Mouse (Mus musculus): ENCODE data around the gene Mgat4b.
A peak's percentile ranks its signal among the peaks of the same experiment; 100 is the strongest.

The Mgat4b gene

DNA sequence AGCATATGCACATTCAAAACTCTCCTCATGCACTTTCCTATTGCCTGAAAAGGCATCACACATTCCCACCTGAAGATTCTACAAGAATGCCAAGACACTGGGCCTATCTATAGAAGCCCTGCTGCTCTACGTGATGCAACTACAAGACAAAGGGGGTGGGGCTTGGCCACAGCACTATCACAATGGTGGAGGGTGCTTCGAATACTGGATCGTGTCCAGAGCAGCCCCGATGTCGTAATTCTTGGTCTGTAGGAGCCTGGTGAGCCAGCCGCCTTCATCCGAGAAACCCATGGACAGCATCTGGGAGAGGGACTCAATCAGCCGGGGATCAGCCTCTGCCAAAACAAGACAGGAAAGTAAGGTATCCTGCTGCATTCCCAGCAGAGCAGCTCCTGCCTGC, 10.1 kb upstream of the Mgat4b start:
- peak; percentile 2; the same call in 1 of the 2 replicates for ATAC-seq (ENCODE audit: low TSS enrichment)

DNA sequence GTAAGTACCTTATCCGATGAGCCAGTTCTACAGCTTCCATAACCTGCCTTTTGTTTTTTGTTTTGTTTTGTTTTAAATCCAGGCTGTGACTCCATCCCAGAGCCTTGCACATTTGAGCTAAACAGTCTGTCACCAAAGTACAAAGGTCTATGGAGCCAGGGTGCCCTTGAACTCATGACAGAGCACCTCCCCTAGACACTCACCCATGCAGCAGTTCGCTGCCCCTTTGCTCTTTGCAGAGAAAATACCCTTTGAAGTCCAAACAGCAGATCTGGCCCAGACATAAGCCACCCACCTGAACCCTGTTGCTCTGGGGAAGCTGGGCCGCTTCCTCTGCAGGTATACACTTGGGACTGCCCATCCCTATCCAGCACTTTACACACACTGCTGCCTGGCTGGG, 9.1 kb upstream of the Mgat4b start:
- ATAC-seq (ENCODE audit: low TSS enrichment): no peak

DNA sequence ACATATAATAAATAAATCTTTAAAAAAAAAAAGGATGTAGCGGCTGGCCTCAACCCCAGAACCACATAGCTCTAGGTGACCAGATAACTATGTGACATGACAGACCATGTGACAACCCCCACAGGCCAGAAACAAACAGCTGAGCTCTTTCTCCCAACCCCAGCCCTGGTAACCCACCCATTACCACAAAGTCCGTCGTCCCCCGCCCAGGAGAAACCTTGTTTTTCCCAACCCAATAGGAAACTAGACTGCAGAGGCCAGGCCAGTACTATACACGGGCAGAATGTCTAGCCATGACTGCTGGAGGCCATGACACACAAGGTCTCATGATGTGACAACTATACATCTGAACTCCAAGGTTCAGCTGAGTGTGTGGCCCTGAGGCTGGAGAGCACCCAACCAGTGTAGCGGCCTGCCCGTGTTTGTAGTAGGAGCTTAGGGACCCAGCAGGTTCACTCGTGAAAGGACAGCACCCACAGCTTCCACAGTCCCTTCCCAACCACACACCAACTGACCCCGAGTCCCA, 7.3 kb upstream of the Mgat4b start:
- no peak for ATAC-seq (ENCODE audit: low TSS enrichment)

DNA sequence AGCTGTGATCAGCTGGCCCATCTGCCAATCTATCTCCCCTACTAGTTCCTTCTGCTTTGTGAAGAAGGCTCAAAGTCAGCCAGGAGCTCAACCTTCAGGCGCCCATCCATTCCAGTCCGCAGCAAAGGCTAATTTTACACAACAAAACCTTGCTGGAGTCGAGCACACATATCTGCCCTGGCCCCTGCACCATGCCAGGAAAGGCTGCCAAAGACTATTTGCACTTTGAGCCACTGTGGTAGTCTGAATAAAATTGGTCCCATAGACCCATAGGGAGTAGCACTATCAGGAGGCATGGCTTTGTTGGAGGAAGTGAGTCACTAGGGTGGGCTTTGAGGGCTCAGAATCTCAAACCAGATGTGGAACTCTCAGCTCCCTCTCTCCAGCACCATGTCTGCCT, 5.3 kb upstream of the Mgat4b start:
- ATAC-seq (ENCODE audit: low TSS enrichment): no peak

DNA sequence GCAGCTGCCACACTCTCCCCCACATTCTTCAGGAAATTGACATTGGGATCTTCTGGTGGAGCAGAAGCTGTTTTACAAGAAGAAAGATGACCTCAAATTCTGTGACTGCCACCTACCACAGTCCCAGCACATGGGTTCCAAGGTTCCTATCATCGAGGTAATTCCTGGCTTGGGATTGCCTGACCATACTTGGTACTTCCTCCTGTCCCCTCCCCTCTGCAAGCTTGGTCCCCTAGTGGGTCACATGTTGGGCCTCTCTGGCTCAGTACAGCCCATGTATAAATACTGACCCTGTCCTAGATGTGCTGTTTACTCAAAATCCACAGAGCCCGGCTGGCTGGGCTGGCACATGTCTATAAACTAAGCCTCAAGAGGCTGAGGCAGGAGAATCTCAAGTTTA, 4.7 kb upstream of the Mgat4b start:
- ATAC-seq (ENCODE audit: low TSS enrichment): no peak

DNA sequence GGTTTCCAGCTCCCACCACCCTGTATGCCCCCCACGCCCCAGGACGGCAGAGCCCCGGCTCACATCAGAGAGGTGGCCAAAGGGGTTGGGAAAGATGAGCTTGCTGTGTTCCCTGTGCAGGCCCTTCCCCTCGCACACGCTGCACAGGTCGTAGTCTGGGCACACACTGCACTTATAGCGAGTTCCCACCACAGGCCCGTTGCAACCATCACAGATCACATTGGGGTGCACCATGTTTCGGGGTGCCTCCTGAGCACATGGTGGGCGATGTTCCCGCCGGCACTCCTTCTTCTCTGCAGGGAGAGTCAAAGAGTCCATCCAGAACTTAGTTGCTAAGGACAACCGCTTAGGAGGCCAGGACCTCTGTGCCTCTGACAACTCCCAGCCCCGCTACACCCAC, 3.3 kb upstream of the Mgat4b start:
- ATAC-seq (ENCODE audit: low TSS enrichment): no peak

DNA sequence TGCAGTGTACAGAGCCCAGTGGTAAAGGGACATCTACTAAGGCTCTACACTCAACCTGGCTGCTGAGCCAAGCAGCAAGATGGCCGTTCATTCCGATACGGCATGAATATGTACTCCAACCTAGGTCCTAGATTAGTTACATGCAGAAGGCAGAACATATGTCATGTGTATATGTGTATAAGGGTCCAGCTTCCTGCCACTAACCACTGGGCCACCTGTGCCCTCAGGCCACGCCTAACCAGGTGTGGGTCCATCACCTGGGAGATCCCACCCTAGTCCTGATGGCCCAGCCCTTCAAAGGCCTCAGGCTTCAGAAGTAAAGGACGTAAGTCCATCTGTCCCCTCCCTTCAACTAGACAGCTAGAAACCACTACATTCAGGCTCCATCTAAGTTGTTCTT, 2.7 kb upstream of the Mgat4b start:
- ATAC-seq (ENCODE audit: low TSS enrichment): no peak

DNA sequence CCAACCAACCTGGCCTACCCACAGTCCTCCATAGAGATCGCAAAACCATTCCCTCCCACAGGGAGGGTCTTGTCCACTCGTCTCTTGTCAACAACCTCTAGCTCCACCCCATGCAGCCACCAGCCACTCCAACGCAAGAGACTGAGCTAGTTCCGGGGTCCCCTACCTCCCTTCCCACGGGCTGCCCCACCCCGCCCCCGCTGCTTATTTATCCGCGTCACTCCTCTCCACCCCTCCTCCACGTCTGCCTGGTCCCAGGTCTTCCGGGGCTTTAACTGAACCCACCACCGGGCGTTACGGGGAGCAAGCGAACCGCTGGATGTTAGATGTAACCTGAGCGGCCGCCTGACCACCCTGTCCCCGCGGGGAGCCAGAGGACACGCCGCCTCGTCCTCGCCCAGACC, 587 bp upstream of the Mgat4b start:
- peak; percentile 82 for ATAC-seq (ENCODE audit: low TSS enrichment)

DNA sequence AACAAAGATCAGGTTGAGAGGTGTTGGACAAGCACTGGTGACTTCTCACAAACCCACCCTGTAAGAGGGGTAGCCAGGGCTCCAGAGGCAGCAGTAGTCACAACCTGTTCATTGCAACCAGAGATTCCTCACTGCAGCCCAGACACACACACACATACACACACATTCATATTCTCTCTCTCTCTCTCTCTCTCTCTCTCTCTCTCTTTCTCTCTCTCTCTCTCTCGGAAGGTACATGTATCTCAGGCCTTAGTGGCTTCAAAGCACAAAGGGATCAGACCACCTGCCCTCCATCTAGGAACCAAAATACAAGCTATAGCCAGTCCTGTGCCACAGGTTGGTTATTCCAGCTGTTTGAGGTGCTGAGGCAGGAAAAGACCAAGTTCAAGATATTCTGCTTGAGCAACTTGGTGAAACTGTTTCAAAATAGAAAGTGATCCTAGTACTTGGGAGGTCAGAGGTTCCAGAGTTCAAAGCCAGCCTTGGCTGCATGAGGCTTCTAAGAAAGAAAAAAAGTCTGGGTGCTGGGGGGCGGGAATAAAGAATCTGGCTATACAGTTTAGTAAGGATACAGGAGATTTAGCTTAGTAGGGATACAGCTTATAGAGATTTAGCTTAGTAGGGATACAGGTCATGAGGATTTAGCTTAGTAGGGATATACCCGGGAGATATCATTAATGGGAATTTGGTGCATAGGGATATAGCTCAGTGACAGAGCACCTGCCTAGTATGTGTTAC, 801 bp downstream of the Mgat4b start:
- ATAC-seq (ENCODE audit: low TSS enrichment): no peak

DNA sequence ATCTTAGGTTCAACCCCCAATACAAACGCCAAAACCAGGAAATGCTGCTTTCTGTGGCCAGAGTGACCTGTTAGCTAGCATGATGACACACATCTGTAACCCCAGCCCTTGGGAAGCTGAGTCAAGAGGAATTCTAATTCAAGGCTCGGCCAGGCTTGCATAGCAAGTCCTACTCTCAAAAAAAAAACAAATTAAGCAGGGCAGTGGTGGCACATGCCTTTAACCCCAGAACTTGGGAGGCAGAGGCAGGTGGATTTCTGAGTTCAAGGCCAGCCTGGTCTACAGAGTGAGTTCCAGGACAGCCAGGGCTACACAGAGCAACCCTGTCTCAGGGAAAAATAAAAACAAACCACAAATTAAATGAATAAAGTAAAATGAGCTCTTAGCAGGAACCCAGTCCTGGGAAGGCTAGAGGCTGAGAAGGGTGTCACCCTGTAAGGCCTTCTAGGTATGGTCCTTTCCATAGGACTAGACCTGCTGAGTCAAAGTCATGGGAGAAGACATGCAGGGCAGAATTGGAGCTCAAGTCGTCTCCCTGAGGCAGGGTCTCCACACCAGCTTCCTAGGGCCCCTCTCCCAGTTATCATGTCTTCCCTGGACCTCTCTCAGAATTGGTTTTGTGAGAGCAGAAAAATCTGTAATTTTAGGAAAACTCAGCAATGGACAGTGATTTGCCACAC, 1.5 kb downstream of the Mgat4b start:
- ATAC-seq (ENCODE audit: low TSS enrichment): no peak

DNA sequence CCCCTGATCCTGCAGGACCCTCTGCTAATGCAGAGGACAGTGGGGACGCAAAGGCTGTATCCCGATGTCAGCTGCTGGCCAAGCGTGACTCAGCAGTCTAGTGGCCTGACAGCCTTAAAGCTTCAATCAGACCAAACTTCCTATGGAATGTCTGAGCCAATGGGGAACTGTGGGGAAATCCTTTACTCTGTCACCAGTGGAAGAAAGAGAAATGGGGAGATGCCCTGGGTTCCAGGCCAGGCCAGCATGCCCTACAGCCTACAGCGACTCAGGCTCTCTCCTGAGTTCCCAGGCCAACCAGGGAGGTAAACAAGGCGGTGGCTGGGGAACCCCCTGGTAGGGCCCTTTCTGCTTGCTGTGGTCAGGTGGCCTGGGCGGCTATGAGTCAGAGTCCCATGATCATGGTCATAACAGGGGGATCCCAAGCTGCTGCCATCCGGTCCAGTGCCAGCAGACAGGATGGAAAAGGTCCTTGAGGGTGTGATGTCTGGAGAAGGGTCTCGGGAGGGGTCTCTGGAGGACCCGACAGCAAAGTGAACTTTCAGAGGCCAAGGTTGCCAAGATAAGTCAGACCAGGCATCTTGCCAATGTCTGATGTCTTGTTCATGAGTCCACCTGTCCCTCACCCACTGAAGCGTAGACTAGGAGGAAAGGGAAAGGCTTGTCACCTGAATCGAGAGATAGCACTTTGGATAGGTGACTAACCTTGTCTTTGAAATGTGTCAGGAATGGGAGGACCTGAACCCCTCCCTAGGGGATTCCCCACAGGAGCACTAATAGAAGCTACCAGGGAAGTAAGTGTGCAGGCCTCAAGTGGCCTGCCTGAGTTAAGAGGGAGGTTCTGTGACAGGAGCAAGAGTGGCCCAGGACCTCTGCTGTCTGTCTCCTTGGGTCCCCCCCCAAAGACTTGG, 2.4 kb downstream of the Mgat4b start:
- ATAC-seq (ENCODE audit: low TSS enrichment): no peak

DNA sequence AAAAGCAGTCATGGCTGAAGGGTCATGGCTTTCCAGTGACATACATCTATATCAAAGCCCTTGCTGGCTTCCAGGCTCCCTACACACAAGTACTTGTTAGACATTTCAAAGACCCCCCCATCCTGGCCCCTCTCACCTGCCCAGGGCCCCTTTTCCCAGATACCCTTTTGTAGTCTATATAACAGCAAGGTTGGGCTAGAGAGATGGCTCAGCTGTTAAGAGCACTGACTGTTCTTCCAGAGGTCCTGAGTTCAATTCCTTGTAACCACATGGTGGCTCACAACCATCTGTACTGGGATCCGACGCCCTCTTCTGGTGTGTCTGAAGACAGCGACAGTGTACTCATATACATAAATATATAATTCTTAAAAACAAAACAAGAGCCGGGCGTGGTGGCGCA, 3.9 kb downstream of the Mgat4b start:
- no peak for ATAC-seq (ENCODE audit: low TSS enrichment)

DNA sequence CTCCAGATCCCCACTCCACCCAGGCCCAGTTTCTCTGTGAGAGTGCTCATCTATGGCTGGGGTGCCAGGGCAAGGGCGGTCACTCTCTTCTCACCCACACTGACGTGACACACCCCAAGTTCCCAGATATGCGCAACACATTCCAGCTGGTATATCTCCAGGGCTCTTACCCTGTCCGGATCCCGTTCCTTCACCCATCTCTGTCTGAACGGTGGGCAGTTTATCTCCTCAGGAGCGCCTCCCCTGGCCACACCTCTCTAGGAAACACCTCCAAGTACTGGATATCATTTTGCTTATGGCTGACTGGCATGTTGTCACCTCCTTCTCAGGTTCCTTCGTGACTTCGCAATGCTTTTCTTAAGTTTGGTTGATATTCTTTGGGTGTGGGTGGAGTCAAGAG, 4.9 kb downstream of the Mgat4b start:
- ATAC-seq (ENCODE audit: low TSS enrichment): no peak

DNA sequence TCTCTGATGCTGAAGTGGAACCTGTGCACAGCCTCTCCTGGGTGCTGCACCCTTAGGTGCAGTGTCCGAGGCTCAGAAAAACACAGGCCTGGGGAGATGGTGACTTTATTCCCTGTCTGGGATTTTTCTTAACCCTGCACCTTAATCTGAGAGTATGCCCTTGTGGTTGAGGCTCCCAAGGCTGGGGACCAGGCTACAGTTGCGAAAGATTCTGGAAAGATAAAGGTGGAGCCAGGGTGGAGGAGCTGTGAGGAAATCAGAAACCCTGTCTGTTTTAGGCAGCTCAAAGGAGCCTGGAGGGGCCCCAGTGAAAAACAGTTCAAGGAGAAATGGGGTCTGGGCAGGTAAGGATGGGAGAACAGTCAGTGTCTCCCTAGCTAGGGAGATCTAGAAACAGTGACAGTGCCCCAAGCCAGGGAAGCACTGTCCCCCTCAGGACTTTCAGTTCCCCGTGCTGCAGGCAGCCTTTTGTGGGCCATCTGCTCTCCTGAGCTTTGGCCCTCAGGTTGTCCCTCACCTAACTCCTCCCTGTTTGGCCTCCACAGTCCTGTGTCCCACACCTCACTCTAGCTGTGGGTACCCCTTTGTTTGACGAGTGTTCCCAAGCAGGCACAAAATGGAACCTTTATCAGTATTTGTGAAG, 6.2 kb downstream of the Mgat4b start:
- no peak for ATAC-seq (ENCODE audit: low TSS enrichment)

DNA sequence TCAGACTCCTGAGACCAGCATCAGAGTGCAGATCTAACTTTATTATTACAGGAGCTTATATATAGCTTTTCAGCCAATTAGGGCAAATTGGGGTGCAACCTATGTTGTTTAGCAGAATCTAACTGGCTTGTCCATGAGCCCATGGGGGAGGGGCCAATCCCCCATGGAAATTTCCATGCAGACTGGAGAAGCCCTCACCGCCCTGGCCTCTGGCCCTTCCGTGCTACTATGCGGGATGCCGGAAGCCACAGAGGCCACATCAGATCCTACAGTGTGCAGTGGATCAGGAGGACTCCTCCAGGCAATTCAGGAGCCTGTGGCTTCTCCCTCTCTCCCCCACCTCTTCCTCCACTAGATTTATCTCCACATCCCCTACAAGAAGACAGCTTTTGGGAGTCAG, 7.1 kb downstream of the Mgat4b start:
- ATAC-seq (ENCODE audit: low TSS enrichment): no peak

DNA sequence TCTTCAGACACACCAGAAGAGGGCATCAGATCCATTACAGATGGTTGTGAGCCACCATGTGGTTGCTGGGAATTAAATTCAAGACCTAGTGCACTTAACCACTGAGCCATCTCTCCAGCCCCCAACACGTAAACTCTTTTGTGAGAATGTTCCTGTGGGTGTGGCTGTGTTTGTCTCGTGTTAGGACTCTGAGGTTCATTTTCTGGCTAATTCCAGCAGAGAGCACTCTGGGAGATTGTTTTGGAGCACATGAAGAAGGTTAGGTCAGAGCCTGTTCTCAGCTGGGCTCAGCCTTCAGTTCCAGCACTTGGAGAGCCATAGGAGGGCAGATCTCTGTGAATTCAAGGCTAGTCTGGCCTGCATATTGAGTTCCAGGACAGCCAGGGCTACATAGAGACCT, 9.1 kb downstream of the Mgat4b start:
- ATAC-seq (ENCODE audit: low TSS enrichment): no peak

DNA sequence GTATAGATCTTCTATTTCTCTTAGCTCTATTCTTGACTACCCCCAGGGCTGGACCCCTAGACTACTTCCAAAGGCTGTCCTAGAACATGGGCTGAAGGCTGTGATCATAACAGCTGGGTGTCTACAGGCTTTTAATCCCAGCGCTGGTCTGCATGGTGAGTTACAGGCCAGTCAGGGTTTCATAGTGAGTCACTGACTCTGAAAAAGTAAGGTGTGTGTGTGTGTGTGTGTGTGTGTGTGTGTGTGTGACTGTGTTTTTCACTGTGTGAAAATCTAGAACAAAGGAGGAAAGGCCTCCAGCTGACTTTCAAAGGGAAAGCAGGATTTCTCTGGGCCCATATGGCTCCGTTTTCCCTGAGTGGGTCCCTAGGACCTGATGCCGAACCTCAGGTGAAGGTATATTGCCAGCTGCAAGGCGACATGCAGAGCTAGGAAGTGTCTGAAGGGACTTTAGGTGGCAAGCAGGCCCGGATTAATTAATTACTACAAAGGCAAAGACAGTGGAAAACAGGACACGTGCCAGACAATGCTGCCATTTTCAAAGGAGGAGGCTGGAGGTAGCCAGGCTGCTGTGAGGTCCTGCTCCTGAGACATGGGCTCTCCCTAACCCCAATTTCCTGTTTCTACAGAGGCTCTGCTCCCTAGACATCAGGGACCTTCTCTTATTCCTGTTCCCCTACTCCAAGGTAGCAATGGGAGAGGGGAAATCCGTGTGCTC, 12.0 kb downstream of the Mgat4b start:
- ATAC-seq (ENCODE audit: low TSS enrichment): no peak

DNA sequence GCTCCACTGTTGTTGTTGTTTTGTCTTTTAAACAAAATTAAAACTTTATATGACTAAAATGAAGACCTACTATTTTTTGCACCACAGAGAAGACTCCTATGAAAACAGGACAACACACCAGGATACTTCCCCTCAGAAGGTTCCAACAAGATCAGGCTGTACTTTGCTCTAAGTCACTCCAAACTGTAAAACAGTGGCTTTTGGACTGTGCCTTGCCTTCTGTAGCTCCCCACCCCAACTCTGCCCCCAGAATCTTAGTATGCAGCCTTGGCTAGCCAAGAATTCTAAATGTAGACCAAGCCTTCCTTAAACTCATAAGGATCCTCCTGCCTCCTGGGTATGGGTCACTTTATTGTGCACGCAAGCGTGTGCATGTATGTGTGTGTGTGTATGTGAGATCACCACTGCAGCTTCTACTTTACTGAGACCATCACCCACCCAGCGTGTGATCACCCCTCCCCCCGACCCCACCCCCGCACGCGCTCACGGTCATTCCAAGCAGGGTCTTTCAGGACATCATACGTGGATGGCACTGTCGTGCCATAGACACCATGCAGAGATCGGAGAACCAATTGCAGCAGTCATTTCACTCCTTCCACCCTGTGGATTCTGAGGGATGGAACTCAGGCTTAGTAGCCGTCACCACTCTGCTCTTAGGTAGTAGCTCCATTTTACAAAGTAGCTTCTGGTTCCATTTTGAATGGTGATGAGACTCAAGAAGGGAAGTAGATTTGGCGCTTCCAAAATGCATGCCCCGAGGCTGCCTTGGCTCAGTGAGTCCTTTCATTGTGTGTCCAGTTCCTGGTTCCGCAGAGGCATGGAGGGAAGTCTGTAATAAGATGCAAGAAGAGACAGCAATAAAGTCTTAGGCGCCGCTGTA, 13.3 kb downstream of the Mgat4b start:
- ATAC-seq (ENCODE audit: low TSS enrichment): peak; percentile 3; the same call in 1 of the 2 replicates

DNA sequence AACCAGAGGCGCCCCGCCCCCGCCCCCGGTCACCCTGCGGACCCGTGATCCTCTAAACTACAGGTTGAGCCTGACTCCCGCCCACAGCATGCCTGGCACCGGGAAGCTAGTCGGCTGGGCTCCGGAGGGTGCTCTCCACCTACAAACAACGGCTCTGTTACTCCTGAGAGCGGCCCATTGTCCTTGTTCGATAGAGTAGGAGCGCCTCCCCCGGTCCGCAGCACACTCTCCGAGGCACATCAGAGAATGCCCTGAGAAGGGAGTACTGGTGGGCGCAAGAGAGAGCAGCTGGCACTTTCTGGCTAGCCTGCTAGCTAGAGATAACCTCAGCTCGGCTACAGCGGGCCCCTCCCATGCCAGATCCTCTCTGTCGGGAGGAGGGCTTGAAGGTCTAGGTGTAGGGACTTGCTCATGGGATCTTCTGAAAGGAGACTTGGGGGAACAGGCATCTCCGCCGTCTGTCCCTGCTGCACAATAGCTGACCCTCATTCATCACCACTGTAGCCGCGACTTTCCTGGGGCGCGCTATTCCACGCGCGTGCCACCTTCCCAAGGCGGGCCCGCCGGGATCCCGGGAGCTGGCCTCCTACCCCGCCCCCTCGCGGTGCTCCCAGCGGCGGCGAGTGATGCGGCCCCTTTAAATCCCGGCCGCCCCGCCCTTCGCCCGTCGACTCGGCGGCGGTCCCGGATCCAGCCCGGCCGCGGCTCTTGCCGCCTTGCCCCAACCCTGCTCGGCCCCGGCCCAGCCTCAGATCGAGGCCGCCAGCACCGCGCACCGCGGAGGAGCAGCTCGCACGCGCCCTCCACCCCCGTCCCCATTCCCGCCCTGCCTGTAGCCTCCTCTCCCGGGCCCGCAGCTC, 14.2 kb downstream of the Mgat4b start:
- ATAC-seq (ENCODE audit: low TSS enrichment): peak; percentile 60

Data from frontal cortex, adult (tissue).